In the genomic region with DNA sequence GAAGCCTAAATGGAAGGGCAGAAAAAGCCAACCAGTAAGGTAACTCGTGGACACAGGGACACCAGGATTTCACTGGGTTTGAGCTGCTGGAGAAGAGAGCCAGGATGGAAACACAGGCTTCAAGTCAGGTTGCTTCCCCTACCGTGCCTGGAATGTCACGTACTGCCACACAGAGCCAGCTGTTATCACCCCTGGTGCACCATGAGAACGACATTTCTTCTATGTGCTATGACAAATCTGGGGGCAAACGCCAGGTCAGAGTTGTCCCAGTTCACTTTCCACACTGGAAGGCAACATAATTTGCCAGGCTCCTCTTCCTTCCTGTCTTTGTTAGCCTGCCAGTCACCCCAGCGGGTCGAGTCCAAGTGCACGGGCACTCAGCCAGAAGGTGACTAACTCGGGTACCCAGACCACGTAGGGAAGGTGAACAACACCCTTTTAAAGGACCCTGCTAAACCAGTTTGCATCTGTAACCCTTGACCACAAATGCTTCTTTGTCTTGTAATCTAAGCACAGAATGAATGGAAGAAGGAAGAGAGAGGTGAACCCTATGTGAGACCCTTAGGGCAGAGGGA, we compare ENCODE assay signal across 11 mouse cellular contexts. TPM values are rescaled to one million over a fixed set of nuclear protein-coding genes. Genes with fewer than 3 reads are reported as not detected.
DNase-seq lines count a peak whose midpoint lies in the region; ATAC-seq and TF ChIP-seq lines count a peak whose summit lies in the region.
"Had no signal": no experiment of that assay in that cellular context is flagged by ENCODE, and none has a peak within 500 bp of the region (broad histone marks: within the 10 kb centered on the region; RNA-seq: fewer than 3 reads in every experiment).

No protein-coding gene starts in this region.

- H3K9me3 ChIP-seq in kidney, embryonic 14.5 days (ENCODE audit: control insufficient read depth, low read length), result no peaks in the 10 kb centered on the region; the same call in 1 of the 2 replicates
- no peaks in the 10 kb centered on the region; the same call in 1 of the 2 replicates for H3K9me3 ChIP-seq in heart, postnatal 0 days (replicated peaks; ENCODE audit: control insufficient read depth, low read length)
- 0 out of 2 replicates have a peak, but pooled peaks cover 2% of the 10 kb centered on the region for H3K9me3 ChIP-seq in liver, embryonic 11.5 days (ENCODE audit: control insufficient read depth, low read length)

- H3K4me3 ChIP-seq in kidney, embryonic 14.5 days (ENCODE audit: low read length), result no peak overlapping the region
- no peak overlapping the region for H3K4me3 ChIP-seq in heart, postnatal 0 days (ENCODE audit: low read depth, low read length)
- H3K4me3 ChIP-seq in liver, embryonic 11.5 days (ENCODE audit: low read depth, low read length), result no peak overlapping the region

- TF ChIP-seq EP300 in heart, postnatal 0 days (IDR thresholded peaks at IDR 0.05; ENCODE audit: low read depth), result no peak

- H3K4me2 ChIP-seq in kidney, embryonic 14.5 days (replicated peaks; ENCODE audit: low read depth, low read length), result no peak overlapping the region
- H3K4me2 ChIP-seq in heart, postnatal 0 days (ENCODE audit: low read depth, low read length), result no peak overlapping the region
- H3K4me2 ChIP-seq in liver, embryonic 11.5 days, result no peak overlapping the region

- no peaks in the 10 kb centered on the region for H3K36me3 ChIP-seq in kidney, embryonic 14.5 days (ENCODE audit: control insufficient read depth, insufficient read depth, low read length)
- no peaks in the 10 kb centered on the region for H3K36me3 ChIP-seq in heart, postnatal 0 days (replicated peaks; ENCODE audit: control insufficient read depth, insufficient read depth, low read length)
- no peaks in the 10 kb centered on the region for H3K36me3 ChIP-seq in liver, embryonic 11.5 days (ENCODE audit: control insufficient read depth, insufficient read depth, low read length)

- H3K27ac ChIP-seq in kidney, embryonic 14.5 days (ENCODE audit: low read depth, low read length), result no peak overlapping the region; the same call in 1 of the 2 replicates
- H3K27ac ChIP-seq in heart, postnatal 0 days (ENCODE audit: low read depth), result peak overlapping the region; percentile 8; the same call in 1 of the 2 replicates
- H3K27ac ChIP-seq in liver, embryonic 11.5 days (ENCODE audit: low read depth, low read length), result no peak overlapping the region

- no peak for ATAC-seq in kidney, embryonic 14.5 days (ENCODE audit: low FRiP score, low TSS enrichment)
- peak; percentile 66 for ATAC-seq in heart, postnatal 0 days (ENCODE audit: insufficient read depth, low read depth)
- no peak for ATAC-seq in liver, embryonic 11.5 days (replicated peaks; ENCODE audit: low FRiP score)
- ATAC-seq: hindbrain, embryonic 16.5 days had no signal

- WGBS in kidney, embryonic 14.5 days, result 70% methylated on average over 10 of the region's 10 CpGs
- 17% methylated on average over 10 of the region's 10 CpGs for WGBS in heart, postnatal 0 days
- 61% methylated on average over 10 of the region's 10 CpGs for WGBS in liver, embryonic 11.5 days

- H3K9ac ChIP-seq in kidney, embryonic 14.5 days (ENCODE audit: low read depth, low read length), result no peak overlapping the region
- H3K9ac ChIP-seq in heart, postnatal 0 days (replicated peaks; ENCODE audit: low read depth, low read length), result no peak overlapping the region
- H3K9ac ChIP-seq in liver, embryonic 11.5 days (ENCODE audit: low read depth, low read length), result no peak overlapping the region

- DNase-seq in kidney, adult 11 months, result peak; percentile 32
- peak; percentile 19 for DNase-seq in heart, postnatal 0 days (ENCODE audit: low spot score)
- peak; percentile 62 to 68 for DNase-seq in kidney, postnatal 36 days
- DNase-seq in urinary bladder, adult 2 months (ENCODE audit: low spot score), result peak; percentile 52
- DNase-seq in liver, embryonic 11.5 days (ENCODE audit: low spot score), result no peak
- no peak for DNase-seq in thymus, postnatal 25 days
- DNase-seq in B cell, adult 2 months, result no peak
- DNase-seq: liver had no signal

- H3K27me3 ChIP-seq in kidney, embryonic 14.5 days (ENCODE audit: control insufficient read depth, insufficient read depth, low read length), result no peaks in the 10 kb centered on the region
- no peaks in the 10 kb centered on the region for H3K27me3 ChIP-seq in heart, postnatal 0 days (ENCODE audit: control insufficient read depth, insufficient read depth, low read length)
- no peaks in the 10 kb centered on the region for H3K27me3 ChIP-seq in liver, embryonic 11.5 days (replicated peaks; ENCODE audit: control insufficient read depth, insufficient read depth, low read length)

- no peaks in the 10 kb centered on the region for H3K4me1 ChIP-seq in kidney, embryonic 14.5 days (ENCODE audit: control insufficient read depth, insufficient read depth, low read length)
- H3K4me1 ChIP-seq in heart, postnatal 0 days (ENCODE audit: control insufficient read depth, insufficient read depth), result 0 out of 2 replicates have a peak, but pooled peaks cover 8% of the 10 kb centered on the region
- H3K4me1 ChIP-seq in liver, embryonic 11.5 days (replicated peaks; ENCODE audit: control insufficient read depth, insufficient read depth, low read length), result no peaks in the 10 kb centered on the region

- TF ChIP-seq CTCF in heart, postnatal 0 days (IDR thresholded peaks at IDR 0.05; ENCODE audit: low read depth), result no peak

RNA-seq across cellular contexts. Expression of gene Smurf1, which starts 13.0 kb away (rescaled TPM):
- 13.5 and 20.2 TPM in 2 replicates for polyA plus RNA-seq in kidney, embryonic 14.5 days (2014; fragmentation: Nextera tagmentation; extraction: Ambion mirVana)
- total RNA-seq in heart, postnatal 0 days (2014; rRNA removed; ENCODE audit: low replicate concordance), result 21.3 and 29.9 TPM in 2 replicates
- polyA plus RNA-seq in heart, postnatal 0 days (2015; fragmentation: Nextera tagmentation; extraction: Ambion mirVana), result 7.0 and 9.1 TPM in 2 replicates
- 23.2 and 27.5 TPM in 2 replicates for polyA plus RNA-seq in urinary bladder, adult 2 months (2012; rRNA removed)
- 8.6 and 9.2 TPM in 2 replicates for polyA plus RNA-seq in liver, embryonic 11.5 days (2014; fragmentation: Nextera tagmentation; extraction: Ambion mirVana)

RNA-seq across cellular contexts. Expression of gene Gm4871, which starts 53.9 kb away (rescaled TPM):
- not detected in 2 replicates for polyA plus RNA-seq in kidney, embryonic 14.5 days (2014; fragmentation: Nextera tagmentation; extraction: Ambion mirVana)
- total RNA-seq in heart, postnatal 0 days (2014; rRNA removed; ENCODE audit: low replicate concordance), result not detected in 2 replicates
- not detected in 2 replicates for polyA plus RNA-seq in heart, postnatal 0 days (2015; fragmentation: Nextera tagmentation; extraction: Ambion mirVana)
- polyA plus RNA-seq in urinary bladder, adult 2 months (2012; rRNA removed), result not detected in 2 replicates
- polyA plus RNA-seq in liver, embryonic 11.5 days (2014; fragmentation: Nextera tagmentation; extraction: Ambion mirVana), result not detected in 2 replicates
- polyA plus RNA-seq: hindbrain, embryonic 16.5 days; neural tube, embryonic 11.5 days had no signal

Comparison
In these comparisons a context has a peak if more than half of its experiments do, and no peak if none do; other contexts are left out.
1. DNase-seq: peak in kidney, adult 11 months (single experiment), heart, postnatal 0 days (single experiment), kidney, postnatal 36 days (2 of 2) and urinary bladder, adult 2 months (single experiment); none in liver, embryonic 11.5 days (single experiment), thymus, postnatal 25 days (single experiment) and B cell, adult 2 months (0 of 2).